19 mouse cellular contexts compared by ENCODE assay signal in the genomic region with DNA sequence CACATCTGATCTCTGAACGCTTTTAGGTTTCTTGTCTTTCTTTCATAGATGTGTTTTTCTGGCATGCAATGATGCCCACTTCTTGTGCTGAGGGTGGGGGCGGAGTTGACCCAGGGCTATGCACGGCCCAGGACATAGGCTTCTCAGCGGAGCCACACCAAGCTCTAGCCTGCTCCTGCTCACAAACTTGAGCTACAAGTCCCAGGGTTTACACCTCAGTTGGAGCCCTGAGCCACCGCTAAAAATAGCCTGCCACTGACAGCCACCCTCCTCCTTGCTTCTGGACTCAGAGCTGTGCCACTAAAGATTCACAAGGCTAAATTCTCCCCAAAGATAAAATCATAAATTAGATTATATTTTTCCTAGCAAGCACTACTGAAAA.
DNase-seq lines count a peak whose midpoint lies in the region; ATAC-seq and TF ChIP-seq lines count a peak whose summit lies in the region.
"Had no signal": no experiment of that assay in that cellular context is flagged by ENCODE, and none has a peak within 500 bp of the region (broad histone marks: within the 10 kb centered on the region; RNA-seq: fewer than 3 reads in every experiment).

No protein-coding gene starts in this region.

- H3K27ac ChIP-seq in gastrocnemius, adult 2 months, result no peak overlapping the region; the same call in 1 of the 2 replicates
- H3K27ac ChIP-seq in hindbrain, embryonic 10.5 days, result peak overlapping the region; percentile 71
- no peak overlapping the region for H3K27ac ChIP-seq in hindbrain, embryonic 14.5 days
- H3K27ac ChIP-seq in embryonic facial prominence, embryonic 12.5 days, result peak overlapping the region; percentile 77
- H3K27ac ChIP-seq in limb, embryonic 10.5 days, result peak overlapping the region; percentile 88
- H3K27ac ChIP-seq: kidney, embryonic 15.5 days; macrophage; midbrain, embryonic 13.5 days; stomach, postnatal 0 days had no signal

- H3K27me3 ChIP-seq in hindbrain, embryonic 10.5 days (ENCODE audit: insufficient read depth, poor library complexity, severe bottlenecking), result peaks cover 8% of the 10 kb centered on the region
- no peaks in the 10 kb centered on the region for H3K27me3 ChIP-seq in hindbrain, embryonic 14.5 days (ENCODE audit: control insufficient read depth, insufficient read depth, low read length)
- no peaks in the 10 kb centered on the region for H3K27me3 ChIP-seq in embryonic facial prominence, embryonic 12.5 days
- no peaks in the 10 kb centered on the region for H3K27me3 ChIP-seq in limb, embryonic 10.5 days (ENCODE audit: low read depth, poor library complexity, severe bottlenecking)
- H3K27me3 ChIP-seq: kidney, embryonic 15.5 days; midbrain, embryonic 13.5 days had no signal

- 62% methylated on average over 5 of the region's 5 CpGs for whole genome bisulfite sequencing in hindbrain, embryonic 10.5 days
- 66% methylated on average over 5 of the region's 5 CpGs for WGBS in hindbrain, embryonic 14.5 days
- 22% methylated on average over 5 of the region's 5 CpGs for WGBS in embryonic facial prominence, embryonic 12.5 days
- WGBS in limb, embryonic 10.5 days, result 46% methylated on average over 5 of the region's 5 CpGs

- intact Hi-C loops in gastrocnemius, adult 2 months (cut with DNase I), result loop anchor here (5.0 kb wide), 2 partner anchors 276 to 531 kb away; no protein-coding TSS in a partner anchor
- intact Hi-C loops in gastrocnemius, postnatal 14 days (cut with DNase I; ENCODE audit: low total_unique reads), result loop anchor here (5.0 kb wide), 2 partner anchors 151 to 531 kb away; no protein-coding TSS in a partner anchor

- H3K4me2 ChIP-seq in hindbrain, embryonic 14.5 days (replicated peaks), result no peak overlapping the region
- no peak overlapping the region for H3K4me2 ChIP-seq in embryonic facial prominence, embryonic 12.5 days (replicated peaks)
- H3K4me2 ChIP-seq: kidney, embryonic 15.5 days; liver, embryonic 11.5 days; lung, embryonic 14.5 days; midbrain, embryonic 13.5 days had no signal

- peak; percentile 52 for DNase-seq in gastrocnemius, adult 2 months
- no peak for DNase-seq in gastrocnemius, postnatal 25 days
- no peak for DNase-seq in hindbrain, embryonic 10.5 days (ENCODE audit: low spot score)
- no peak for DNase-seq in hindbrain, embryonic 14.5 days (ENCODE audit: low spot score)
- DNase-seq in limb, embryonic 10.5 days (ENCODE audit: low spot score), result no peak
- no peak for DNase-seq in gastrocnemius, postnatal 14 days
- DNase-seq in adrenal gland, adult 8-10 months, result no peak
- DNase-seq: adrenal gland, postnatal 10 days; lung, embryonic 14.5 days; thymus, postnatal 25 days had no signal

- no peak overlapping the region for H3K4me3 ChIP-seq in gastrocnemius, adult 2 months
- H3K4me3 ChIP-seq in hindbrain, embryonic 10.5 days, result no peak overlapping the region
- H3K4me3 ChIP-seq in hindbrain, embryonic 14.5 days (replicated peaks; ENCODE audit: low read length), result no peak overlapping the region
- H3K4me3 ChIP-seq in embryonic facial prominence, embryonic 12.5 days, result no peak overlapping the region
- H3K4me3 ChIP-seq in limb, embryonic 10.5 days, result no peak overlapping the region
- H3K4me3 ChIP-seq: kidney, embryonic 15.5 days; midbrain, embryonic 13.5 days; myocyte had no signal

- no peaks in the 10 kb centered on the region for H3K36me3 ChIP-seq in hindbrain, embryonic 10.5 days
- H3K36me3 ChIP-seq in hindbrain, embryonic 14.5 days (replicated peaks; ENCODE audit: control insufficient read depth, insufficient read depth), result no peaks in the 10 kb centered on the region
- no peaks in the 10 kb centered on the region for H3K36me3 ChIP-seq in embryonic facial prominence, embryonic 12.5 days
- no peaks in the 10 kb centered on the region for H3K36me3 ChIP-seq in limb, embryonic 10.5 days
- H3K36me3 ChIP-seq: G1E; kidney, embryonic 15.5 days; midbrain, embryonic 13.5 days had no signal

- no peaks in the 10 kb centered on the region for H3K9me3 ChIP-seq in hindbrain, embryonic 10.5 days
- no peaks in the 10 kb centered on the region for H3K9me3 ChIP-seq in hindbrain, embryonic 14.5 days (ENCODE audit: control insufficient read depth, low read length)
- no peaks in the 10 kb centered on the region for H3K9me3 ChIP-seq in embryonic facial prominence, embryonic 12.5 days
- H3K9me3 ChIP-seq in limb, embryonic 10.5 days (replicated peaks), result no peaks in the 10 kb centered on the region
- H3K9me3 ChIP-seq: G1E; kidney, embryonic 15.5 days; midbrain, embryonic 13.5 days had no signal

- H3K9ac ChIP-seq in hindbrain, embryonic 14.5 days, result no peak overlapping the region
- no peak overlapping the region for H3K9ac ChIP-seq in embryonic facial prominence, embryonic 12.5 days
- H3K9ac ChIP-seq: kidney, embryonic 15.5 days; lung, embryonic 14.5 days; midbrain, embryonic 13.5 days had no signal

- TF ChIP-seq CTCF in gastrocnemius, adult 2 months (IDR thresholded peaks at IDR 0.05), result no peak

- ATAC-seq in hindbrain, embryonic 14.5 days (ENCODE audit: low FRiP score), result no peak
- 0 out of 2 replicates have a peak, but pooled peaks have one; percentile 32 for ATAC-seq in embryonic facial prominence, embryonic 12.5 days (ENCODE audit: insufficient number of reproducible peaks, insufficient read depth, low FRiP score, low TSS enrichment)
- ATAC-seq: inflammation-experienced regulatory T-cells, adult 6 months; midbrain, embryonic 13.5 days had no signal

- H3K4me1 ChIP-seq in hindbrain, embryonic 10.5 days (replicated peaks), result peaks cover 36% of the 10 kb centered on the region
- no peaks in the 10 kb centered on the region; the same call in 1 of the 2 replicates for H3K4me1 ChIP-seq in hindbrain, embryonic 14.5 days (replicated peaks; ENCODE audit: control insufficient read depth, insufficient read depth, low read length)
- peaks cover 25% of the 10 kb centered on the region for H3K4me1 ChIP-seq in embryonic facial prominence, embryonic 12.5 days
- H3K4me1 ChIP-seq in limb, embryonic 10.5 days, result peaks cover 68% of the 10 kb centered on the region

Comparison
In these comparisons a context has a peak if more than half of its experiments do, and no peak if none do; other contexts are left out.
1. H3K27ac ChIP-seq: peak in hindbrain, embryonic 10.5 days (single experiment), embryonic facial prominence, embryonic 12.5 days (single experiment) and limb, embryonic 10.5 days (single experiment); none in gastrocnemius, adult 2 months (single experiment) and hindbrain, embryonic 14.5 days (single experiment).